ENCODE assay signal across 9 mouse cellular contexts in the genomic region with DNA sequence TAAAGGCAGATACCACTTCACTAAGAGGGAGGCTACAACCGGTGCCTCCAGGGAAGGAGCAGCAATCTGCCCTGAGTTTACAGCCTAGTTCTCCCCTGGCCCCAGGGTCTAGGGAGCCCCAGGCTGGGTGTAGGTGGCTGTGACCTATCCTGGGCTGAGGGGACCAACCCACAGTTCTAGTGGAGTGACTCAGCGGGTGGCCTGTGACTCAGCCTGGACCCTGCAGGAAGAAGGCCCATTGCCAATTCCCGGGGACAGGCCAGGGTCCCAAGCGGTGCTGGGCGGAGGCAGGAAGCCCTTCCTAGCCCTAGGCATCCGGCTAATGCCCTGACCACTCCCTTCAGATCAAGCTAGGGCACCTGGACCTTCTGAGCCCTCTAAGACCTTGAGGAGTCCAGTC. TPM values are rescaled to one million over a fixed set of nuclear protein-coding genes. Genes with fewer than 3 reads are reported as not detected.
DNase-seq lines count a peak whose midpoint lies in the region; ATAC-seq and TF ChIP-seq lines count a peak whose summit lies in the region.
"Had no signal": no experiment of that assay in that cellular context is flagged by ENCODE, and none has a peak within 500 bp of the region (broad histone marks: within the 10 kb centered on the region; RNA-seq: fewer than 3 reads in every experiment).

No protein-coding gene starts in this region.

- H3K9me3 ChIP-seq in kidney, embryonic 15.5 days (replicated peaks), result no peaks in the 10 kb centered on the region
- H3K9me3 ChIP-seq in forebrain, embryonic 11.5 days (ENCODE audit: control insufficient read depth, low read length), result no peaks in the 10 kb centered on the region

- no peak for TF ChIP-seq EP300 in heart, adult 2 months (IDR thresholded peaks at IDR 0.05; ENCODE audit: insufficient read depth, low read depth, low read length)

- no peaks in the 10 kb centered on the region for H3K27me3 ChIP-seq in heart, adult 2 months (ENCODE audit: control insufficient read depth, insufficient read depth, low read length)
- H3K27me3 ChIP-seq in kidney, embryonic 15.5 days, result no peaks in the 10 kb centered on the region
- no peaks in the 10 kb centered on the region for H3K27me3 ChIP-seq in forebrain, embryonic 11.5 days (ENCODE audit: control insufficient read depth, insufficient read depth, low read length)

- H3K9ac ChIP-seq in heart, adult 2 months (ENCODE audit: low read depth, low read length), result 0 out of 2 replicates have a peak overlapping the region, but pooled peaks have one; percentile 7
- no peak overlapping the region for H3K9ac ChIP-seq in kidney, embryonic 15.5 days
- H3K9ac ChIP-seq in forebrain, embryonic 11.5 days (ENCODE audit: low read length), result no peak overlapping the region

- H3K4me2 ChIP-seq in kidney, embryonic 15.5 days, result no peak overlapping the region
- H3K4me2 ChIP-seq in forebrain, embryonic 11.5 days (ENCODE audit: low read depth, low read length, severe bottlenecking), result no peak overlapping the region

- peak overlapping the region; percentile 24; the same call in 1 of the 2 replicates for H3K4me3 ChIP-seq in gastrocnemius, adult 2 months
- no peak overlapping the region for H3K4me3 ChIP-seq in heart, adult 2 months
- no peak overlapping the region for H3K4me3 ChIP-seq in kidney, embryonic 15.5 days (replicated peaks)
- no peak overlapping the region for H3K4me3 ChIP-seq in forebrain, embryonic 11.5 days (ENCODE audit: low read depth, low read length)
- H3K4me3 ChIP-seq: erythroblast, embryonic 14.5 days had no signal

- intact Hi-C loops in gastrocnemius, adult 2 months (cut with DNase I), result no loop called here
- intact Hi-C loops in heart, adult 2 months (cut with DNase I), result no loop called here

- peaks cover 49% of the 10 kb centered on the region for H3K4me1 ChIP-seq in heart, adult 2 months (ENCODE audit: control insufficient read depth, insufficient read depth, low read length)
- H3K4me1 ChIP-seq in kidney, embryonic 15.5 days, result peaks cover 64% of the 10 kb centered on the region
- peaks cover 5% of the 10 kb centered on the region; the same call in 1 of the 2 replicates for H3K4me1 ChIP-seq in forebrain, embryonic 11.5 days (replicated peaks; ENCODE audit: control insufficient read depth, insufficient read depth, low read length)

- H3K36me3 ChIP-seq in heart, adult 2 months (ENCODE audit: control insufficient read depth, insufficient read depth, low read length), result peaks cover 9% of the 10 kb centered on the region; the same call in 1 of the 2 replicates
- H3K36me3 ChIP-seq in kidney, embryonic 15.5 days, result peaks cover 4% of the 10 kb centered on the region; the same call in 1 of the 2 replicates
- H3K36me3 ChIP-seq in forebrain, embryonic 11.5 days (ENCODE audit: control insufficient read depth, insufficient read depth, low read length), result no peaks in the 10 kb centered on the region

- WGBS in heart, adult 2 months, result 36% methylated on average over 6 of the region's 6 CpGs
- WGBS in kidney, embryonic 15.5 days, result 64% methylated on average over 6 of the region's 6 CpGs
- WGBS in forebrain, embryonic 11.5 days, result 85% methylated on average over 6 of the region's 6 CpGs

- no peak for TF ChIP-seq POLR2A in heart, adult 2 months (IDR thresholded peaks at IDR 0.05; ENCODE audit: insufficient read depth, low read depth, low read length)

- no peak for ATAC-seq in kidney, embryonic 15.5 days (replicated peaks; ENCODE audit: low FRiP score)
- no peak for ATAC-seq in inflammation-experienced regulatory T-cells, adult 6 months
- no peak for ATAC-seq in forebrain, embryonic 11.5 days (replicated peaks; ENCODE audit: low FRiP score)

- no peak for TF ChIP-seq CTCF in gastrocnemius, adult 2 months (IDR thresholded peaks at IDR 0.05)
- no peak for TF ChIP-seq CTCF in heart, adult 2 months (IDR thresholded peaks at IDR 0.05)

- H3K79me2 ChIP-seq in heart, adult 2 months (replicated peaks; ENCODE audit: control insufficient read depth, insufficient read depth, low read length), result peaks cover 2% of the 10 kb centered on the region; the same call in 1 of the 2 replicates

- DNase-seq in gastrocnemius, adult 2 months, result peak; percentile 61
- no peak for DNase-seq in gastrocnemius, postnatal 4 days (ENCODE audit: low spot score in 2 of 2)
- DNase-seq in heart, adult 2 months, result peak; percentile 66 to 74
- peak; percentile 63 for DNase-seq in lung, postnatal 14 days
- no peak for DNase-seq in adipocyte (ENCODE audit: low spot score)
- DNase-seq in forebrain, embryonic 11.5 days (ENCODE audit: low spot score), result no peak

- H3K27ac ChIP-seq in gastrocnemius, adult 2 months, result peak overlapping the region; percentile 83
- peak overlapping the region; percentile 72 for H3K27ac ChIP-seq in heart, adult 2 months
- H3K27ac ChIP-seq in kidney, embryonic 15.5 days, result peak overlapping the region; percentile 80; the same call in 1 of the 2 replicates
- no peak overlapping the region for H3K27ac ChIP-seq in forebrain, embryonic 11.5 days (ENCODE audit: low read depth, low read length)

RNA-seq across cellular contexts. Expression of a gene that starts 9.7 kb away (rescaled TPM):
- total RNA-seq in gastrocnemius, adult 2 months (2021), result 10 to 100 TPM; 10.5 to 14.8 TPM
- total RNA-seq in gastrocnemius, postnatal 4 days (2021), result 10 to 100 TPM; 32.3 to 42.7 TPM
- total RNA-seq in heart, adult 2 months (2021), result 100 to 1,000 TPM in 1 of 2 experiments, 10 to 100 TPM in 1; 66.3 to 104 TPM
- 83.6 and 109 TPM in 2 replicates for polyA plus RNA-seq in heart, adult 2 months (2012; rRNA removed)
- polyA plus RNA-seq in kidney, embryonic 15.5 days (2015; fragmentation: Nextera tagmentation; extraction: Ambion mirVana), result 40.6 and 46.7 TPM in 2 replicates
- polyA plus RNA-seq in inflammation-experienced regulatory T-cells, adult 6 months (2017; shearing (Covaris generic)), result under 1 TPM in 2 of 3 experiments, not detected in 1; 0.33 to 0.40 TPM
- polyA plus RNA-seq in forebrain, embryonic 11.5 days (2014; fragmentation: Nextera tagmentation; extraction: Ambion mirVana), result 5.9 and 7.8 TPM in 2 replicates

RNA-seq across cellular contexts. Expression of a gene that starts 41.2 kb away (rescaled TPM):
- 100 to 1,000 TPM; 359 to 473 TPM for total RNA-seq in gastrocnemius, adult 2 months (2021)
- total RNA-seq in gastrocnemius, postnatal 4 days (2021), result 100 to 1,000 TPM; 786 to 791 TPM
- total RNA-seq in heart, adult 2 months (2021), result 100 to 1,000 TPM; 506 to 570 TPM
- 991 and 1,183 TPM in 2 replicates for polyA plus RNA-seq in heart, adult 2 months (2012; rRNA removed)
- polyA plus RNA-seq in kidney, embryonic 15.5 days (2015; fragmentation: Nextera tagmentation; extraction: Ambion mirVana), result 637 and 713 TPM in 2 replicates
- polyA plus RNA-seq in inflammation-experienced regulatory T-cells, adult 6 months (2017; shearing (Covaris generic)), result 1,000 to 10,000 TPM; 1,053 to 1,596 (median 1,304) TPM
- 423 and 468 TPM in 2 replicates for polyA plus RNA-seq in forebrain, embryonic 11.5 days (2014; fragmentation: Nextera tagmentation; extraction: Ambion mirVana)

RNA-seq across cellular contexts. Expression of a gene that starts 44.7 kb away (rescaled TPM):
- 100 to 1,000 TPM in 1 of 2 experiments, 10 to 100 TPM in 1; 99.5 to 121 TPM for total RNA-seq in gastrocnemius, adult 2 months (2021)
- 100 to 1,000 TPM; 113 to 131 TPM for total RNA-seq in gastrocnemius, postnatal 4 days (2021)
- 10 to 100 TPM; 79.2 to 89.0 TPM for total RNA-seq in heart, adult 2 months (2021)
- polyA plus RNA-seq in heart, adult 2 months (2012; rRNA removed), result 56.6 and 76.0 TPM in 2 replicates
- 193 and 207 TPM in 2 replicates for polyA plus RNA-seq in kidney, embryonic 15.5 days (2015; fragmentation: Nextera tagmentation; extraction: Ambion mirVana)
- 100 to 1,000 TPM in 1 of 3 experiments, 10 to 100 TPM in 2; 85.6 to 103 (median 86.1) TPM for polyA plus RNA-seq in inflammation-experienced regulatory T-cells, adult 6 months (2017; shearing (Covaris generic))
- polyA plus RNA-seq in forebrain, embryonic 11.5 days (2014; fragmentation: Nextera tagmentation; extraction: Ambion mirVana), result 200 and 207 TPM in 2 replicates

RNA-seq across cellular contexts. Expression of a gene that starts 57.3 kb away (rescaled TPM):
- 1 to 10 TPM; 9.3 to 9.8 TPM for total RNA-seq in gastrocnemius, adult 2 months (2021)
- total RNA-seq in gastrocnemius, postnatal 4 days (2021), result 10 to 100 TPM; 13.4 to 14.6 TPM
- 10 to 100 TPM; 11.2 to 14.3 TPM for total RNA-seq in heart, adult 2 months (2021)
- polyA plus RNA-seq in heart, adult 2 months (2012; rRNA removed), result 17.6 and 26.7 TPM in 2 replicates
- polyA plus RNA-seq in kidney, embryonic 15.5 days (2015; fragmentation: Nextera tagmentation; extraction: Ambion mirVana), result 11.8 and 12.3 TPM in 2 replicates
- 1 to 10 TPM; 6.7 to 8.0 (median 7.7) TPM for polyA plus RNA-seq in inflammation-experienced regulatory T-cells, adult 6 months (2017; shearing (Covaris generic))
- 16.8 and 18.7 TPM in 2 replicates for polyA plus RNA-seq in forebrain, embryonic 11.5 days (2014; fragmentation: Nextera tagmentation; extraction: Ambion mirVana)

Comparison
In these comparisons a context has a peak if more than half of its experiments do, and no peak if none do; other contexts are left out.
1. DNase-seq: peak in gastrocnemius, adult 2 months (single experiment), heart, adult 2 months (2 of 2) and lung, postnatal 14 days (single experiment); none in gastrocnemius, postnatal 4 days (0 of 2), adipocyte (single experiment) and forebrain, embryonic 11.5 days (single experiment).